Mouse (Mus musculus) embryonic fibroblast, embryonic 13.5 days (primary cell): Measurements from ENCODE around the gene Ubc.

Experiments
- CTCF ChIP-seq: IDR thresholded peaks from 2 replicates; pipeline ENCODE4 v1.5.1; 2011; ENCODE audit warnings: mild to moderate bottlenecking, control low read depth, low read length, moderate library complexity, borderline replicate concordance; ENCODE audit not compliant: insufficient read depth
- POLR2A ChIP-seq: IDR thresholded peaks from 2 replicates; pipeline ENCODE4 v1.6.1; 2011; ENCODE audit warnings: low read depth, mild to moderate bottlenecking, control low read depth, low read length, moderate library complexity

GRCm38 (mm10) chr5:125425698-125426276 is 35.8 kb upstream of the Ubc start:
- TF ChIP-seq CTCF, result no peak
- no peak for TF ChIP-seq POLR2A
